Mouse (Mus musculus) ES-Bruce4 (cell line): Measurements from ENCODE around the gene Mgll.

Experiments used
- CTCF ChIP-seq: IDR thresholded peaks from one replicate; pipeline ENCODE4 v1.8.1; 2011; ENCODE audit warnings: low read depth, low read length
- EP300 ChIP-seq: IDR thresholded peaks from 2 replicates; pipeline ENCODE4 v1.6.1; 2011; ENCODE audit warnings: low read depth, low read length; ENCODE audit not compliant: insufficient read depth
- POLR2A ChIP-seq: IDR thresholded peaks from one replicate; pipeline ENCODE4 v1.8.1; 2011; ENCODE audit warnings: low read length; ENCODE audit not compliant: insufficient read depth

DNA sequence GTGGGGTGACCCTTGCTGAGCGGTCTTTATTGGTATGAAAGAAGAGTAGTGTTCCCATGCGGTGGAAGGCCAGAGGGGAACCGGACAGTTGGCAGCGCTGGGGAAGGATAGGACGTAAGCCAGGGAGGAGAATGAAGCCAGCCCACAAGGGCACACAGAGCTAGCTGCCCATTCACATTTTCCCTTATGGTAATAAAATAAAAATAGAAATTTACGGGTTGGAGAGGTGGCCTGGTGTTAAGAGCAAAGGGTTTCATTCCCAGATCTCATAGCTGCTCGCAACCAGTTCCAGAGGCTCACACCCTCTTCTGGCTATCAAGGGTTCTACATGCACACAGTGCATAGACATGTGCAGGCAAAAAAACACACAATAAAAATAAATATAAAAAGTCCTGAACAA is 125.8 kb downstream of the Mgll start:
- TF ChIP-seq CTCF, result no peak
- no peak for TF ChIP-seq POLR2A
- no peak for TF ChIP-seq EP300
